Mouse (Mus musculus) liver, postnatal 0 days (tissue): ENCODE measurements around the gene Gm525.

Source experiments
- CTCF ChIP-seq: sonication (generic); IDR thresholded peaks from 2 replicates; pipeline ENCODE4 v1.5.1; 2016; ENCODE audit warnings: antibody characterized with exemption, low read depth
- EP300 ChIP-seq: IDR thresholded peaks from 2 replicates; pipeline ENCODE4 v1.6.1; 2016; ENCODE audit warnings: antibody characterized with exemption, low read depth, mild to moderate bottlenecking

DNA sequence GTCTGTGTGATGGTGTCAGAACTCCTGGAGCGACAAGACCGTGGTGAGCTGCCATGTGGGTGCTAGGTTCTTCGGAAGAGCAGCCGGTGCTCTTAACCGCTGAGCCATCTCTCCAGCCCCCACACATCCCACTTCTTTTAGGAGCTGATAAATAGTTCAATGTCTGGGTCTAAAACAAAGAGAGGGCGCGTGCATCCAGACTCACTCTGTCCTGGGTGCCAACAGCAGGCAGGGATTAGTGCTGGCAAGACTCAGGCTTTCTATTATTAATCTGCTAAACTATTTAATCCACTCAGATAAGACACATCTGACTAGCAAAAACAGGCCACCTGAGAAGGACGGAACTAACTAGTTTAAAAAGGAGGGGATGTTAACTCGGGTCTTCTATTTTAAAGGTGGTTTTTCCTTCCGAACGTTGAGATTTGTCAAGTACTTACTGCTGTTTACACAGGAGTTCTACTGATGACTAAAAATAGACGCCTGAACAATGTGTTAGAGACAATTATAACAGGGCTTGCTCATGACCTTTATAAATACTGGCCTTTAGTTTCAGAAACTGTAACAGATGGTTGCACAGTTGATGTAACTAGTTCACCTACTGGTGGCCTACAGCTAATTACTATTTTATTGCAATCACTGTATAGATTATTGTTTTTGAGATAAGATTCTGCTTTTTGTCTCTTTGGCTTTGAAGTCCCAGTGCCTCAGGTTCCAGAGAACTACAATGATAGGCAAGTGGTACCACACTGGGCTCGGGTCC lies 17.5 kb upstream of the Gm525 start:
- no peak for TF ChIP-seq CTCF
- no peak for TF ChIP-seq EP300
